Mouse (Mus musculus) forebrain, embryonic 14.5 days (tissue): ENCODE data around the gene Ackr1. TPM values are rescaled to one million over a fixed set of nuclear protein-coding genes. Genes with fewer than 3 reads are reported as not detected.

Experiments used
- polyA plus RNA-seq: library from polyadenylated mRNA; unstranded; fragments of >200 nt; fragmentation: Nextera tagmentation; extraction: Ambion mirVana; gene quantifications from 2 replicates; pipeline ENCODE4 v1.2.1, GENCODE M21; 2014

The Ackr1 gene
- polyA plus RNA-seq, 1 experiment from 2014 or later = 10.5 TPM

Other genes starting within 250 kb of the Ackr1 start
- gene Olfr1408, start 196.4 kb downstream of the Ackr1 start, polyA plus RNA-seq = not detected in 2 replicates
- not detected in 2 replicates for gene Olfr1406, start 143.1 kb downstream of the Ackr1 start, polyA plus RNA-seq
- not detected in 2 replicates for gene Olfr218, start 135.9 kb downstream of the Ackr1 start, polyA plus RNA-seq
- not detected in 2 replicates for gene Olfr1404, start 121.4 kb downstream of the Ackr1 start, polyA plus RNA-seq
- gene Fcer1a, start 106.5 kb downstream of the Ackr1 start, polyA plus RNA-seq = not detected in 2 replicates
- not detected in 2 replicates for gene Olfr418, start 67.7 kb downstream of the Ackr1 start, polyA plus RNA-seq
- gene Mptx2, start 56.0 kb downstream of the Ackr1 start, polyA plus RNA-seq = not detected in 2 replicates
- 2.3 and 4.0 TPM in 2 replicates for gene Aim2, start 17.1 kb upstream of the Ackr1 start, polyA plus RNA-seq
- gene Cadm3, start 33.9 kb upstream of the Ackr1 start, polyA plus RNA-seq = 59.8 and 77.6 TPM in 2 replicates
- gene Ifi206, start 157.3 kb upstream of the Ackr1 start, polyA plus RNA-seq = 0.08 TPM in 1 of 2 replicates, not detected in the other
- gene Ifi214, start 202.2 kb upstream of the Ackr1 start, polyA plus RNA-seq = not detected in 2 replicates